Mouse (Mus musculus) frontal cortex, adult (tissue): ENCODE measurements at regions not wholly inside any gene's neighbourhood (a gene's known extent, or its start where the extent isn't known, plus 50 kb on each side); places are given as distances from the start of the nearest gene placed in this dataset.
A peak's percentile ranks its signal among the peaks of the same experiment; 100 is the strongest.

Experiments used
- ATAC-seq: cut with Nextera tagmentation; 2 replicates; pipeline ENCODE4 v1.9.2; 2017; ENCODE audit warnings: mild to moderate bottlenecking, moderate library complexity, mixed read lengths; ENCODE audit not compliant: low TSS enrichment

DNA sequence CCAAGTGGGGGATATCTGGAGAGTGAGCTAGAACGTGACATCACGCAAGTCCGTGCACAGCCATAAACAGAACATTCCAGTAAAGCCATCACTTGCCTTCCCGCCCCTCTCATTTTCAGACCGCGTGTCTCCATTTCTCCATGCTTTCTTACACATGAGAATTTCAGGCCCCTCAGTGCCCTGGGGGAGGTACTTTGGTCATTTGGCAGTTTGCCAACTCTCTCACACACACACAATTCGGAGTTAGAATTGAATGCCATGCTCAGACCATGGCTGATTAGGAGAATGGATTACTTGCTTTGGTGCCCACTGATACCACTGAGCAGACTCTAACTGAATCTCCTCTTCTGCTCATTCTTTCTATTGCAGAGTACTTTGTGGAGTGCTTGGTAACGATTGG is 400.7 kb upstream of the Id4 start:
- ATAC-seq: no peak

DNA sequence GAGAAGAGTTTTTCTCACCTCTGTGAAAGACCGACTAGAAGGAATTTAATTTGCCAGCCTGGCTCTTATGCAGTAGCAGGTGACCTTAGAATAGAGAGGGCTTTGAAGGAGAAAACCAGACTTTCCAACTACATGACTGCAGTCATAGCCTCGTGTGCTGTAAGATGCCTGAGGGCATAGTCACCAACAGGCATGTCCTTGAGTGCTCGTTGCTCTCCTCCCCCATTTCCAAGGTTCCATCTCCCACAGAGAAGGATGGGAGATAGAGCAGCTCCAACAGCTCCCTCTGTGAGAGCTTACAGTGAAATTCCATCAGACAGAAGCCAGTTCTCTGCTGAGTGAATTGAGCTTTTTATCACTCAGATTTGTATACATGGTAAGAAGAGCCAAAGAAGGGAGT is 398.1 kb upstream of the Id4 start:
- ATAC-seq: no peak

DNA sequence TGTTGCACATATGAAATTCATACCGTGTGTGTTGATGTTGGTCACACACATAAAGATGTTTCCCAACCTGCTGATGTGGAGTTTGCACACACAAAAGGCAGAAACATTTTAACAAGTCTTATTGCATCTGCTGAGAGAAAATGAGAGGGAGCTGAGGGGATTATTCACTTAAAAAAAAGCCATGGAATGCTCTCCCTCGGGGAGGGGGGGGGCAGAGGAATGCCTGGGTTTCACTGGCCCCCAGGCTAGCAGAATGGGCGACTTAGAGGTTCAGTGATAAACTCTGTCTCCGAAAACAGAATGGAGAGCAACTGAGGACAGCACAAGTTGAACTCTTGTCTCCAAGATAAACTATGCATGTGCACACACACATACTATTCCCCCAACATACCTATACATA is 392.4 kb upstream of the Id4 start:
- no peak for ATAC-seq

DNA sequence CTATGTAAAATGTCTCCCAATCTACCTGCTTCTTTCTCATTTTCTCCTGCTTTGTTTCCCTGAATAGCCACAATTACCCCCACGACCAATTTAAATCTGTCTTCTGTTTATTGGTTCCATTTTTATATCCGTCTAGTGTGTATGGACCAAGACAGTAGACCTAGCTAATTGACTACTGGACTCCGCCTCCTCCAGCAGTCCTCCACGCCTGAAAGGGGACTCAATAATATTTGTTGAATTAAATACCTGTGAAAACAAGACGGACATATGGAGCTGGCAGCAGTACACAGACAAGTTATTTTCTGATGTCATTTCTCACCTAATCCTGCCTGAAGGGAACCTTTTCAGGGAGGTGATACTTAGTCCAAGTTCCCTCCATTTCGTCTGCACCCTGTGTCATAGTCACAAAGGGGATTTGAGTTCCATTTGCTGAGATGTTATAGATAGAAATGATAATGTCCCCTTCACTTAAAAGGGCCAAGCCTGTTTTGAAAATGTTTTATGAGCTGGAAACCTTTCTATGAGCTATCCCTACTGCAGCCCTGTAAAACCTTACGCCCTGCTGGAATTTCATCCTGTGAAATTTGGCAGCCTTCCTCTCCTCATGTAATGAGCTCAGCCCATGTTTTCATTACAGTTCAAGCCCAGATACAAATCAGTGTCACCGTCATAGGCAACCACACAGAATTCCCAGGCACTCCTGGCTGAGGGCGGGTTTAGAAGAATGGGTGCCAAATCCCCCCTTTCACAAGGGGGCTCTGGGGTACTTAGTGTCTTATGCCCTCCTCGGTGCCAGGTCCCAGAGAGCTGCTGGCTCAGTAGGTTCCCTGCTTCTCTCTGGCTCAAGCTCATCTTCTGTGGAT is 391.1 kb upstream of the Id4 start:
- ATAC-seq: no peak

DNA sequence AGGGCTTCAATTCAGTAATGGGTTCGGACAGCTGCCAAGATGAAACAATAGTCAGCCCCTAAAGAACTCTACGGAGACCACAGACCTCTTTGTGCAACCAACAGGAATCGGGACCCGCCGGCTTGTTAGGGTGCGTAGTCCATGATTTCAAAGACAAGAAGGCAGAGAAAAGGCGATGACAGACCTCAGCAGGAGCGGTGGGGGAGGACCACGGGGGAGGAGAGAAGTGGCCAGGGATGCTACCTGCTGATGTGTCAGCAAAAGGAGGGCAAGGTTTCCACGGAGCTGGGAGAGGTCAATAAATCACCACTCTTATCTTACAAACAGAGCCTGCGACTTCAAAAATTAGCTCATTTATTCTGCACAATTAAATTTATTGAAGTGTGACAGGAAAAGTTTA is 388.4 kb upstream of the Id4 start:
- ATAC-seq: no peak

DNA sequence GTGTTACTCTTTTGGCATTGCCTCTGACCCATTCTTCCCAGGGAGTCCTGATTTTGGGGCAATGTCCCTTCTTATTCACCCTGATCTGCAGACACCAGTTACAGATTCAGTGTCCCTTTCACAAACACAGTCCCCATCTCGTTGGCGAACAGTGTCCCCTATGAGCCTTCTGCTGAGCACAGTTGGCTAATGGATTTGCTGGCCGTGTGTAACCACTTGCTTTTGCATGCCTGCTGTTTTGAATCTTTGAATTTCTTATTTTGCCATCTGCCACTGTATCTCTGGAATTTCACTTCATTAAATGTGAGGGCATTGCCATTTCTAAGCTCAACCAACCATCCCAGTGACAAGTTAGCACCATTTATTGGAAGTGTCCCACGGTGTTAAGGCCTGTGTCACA is 368.5 kb upstream of the Id4 start:
- no peak for ATAC-seq

DNA sequence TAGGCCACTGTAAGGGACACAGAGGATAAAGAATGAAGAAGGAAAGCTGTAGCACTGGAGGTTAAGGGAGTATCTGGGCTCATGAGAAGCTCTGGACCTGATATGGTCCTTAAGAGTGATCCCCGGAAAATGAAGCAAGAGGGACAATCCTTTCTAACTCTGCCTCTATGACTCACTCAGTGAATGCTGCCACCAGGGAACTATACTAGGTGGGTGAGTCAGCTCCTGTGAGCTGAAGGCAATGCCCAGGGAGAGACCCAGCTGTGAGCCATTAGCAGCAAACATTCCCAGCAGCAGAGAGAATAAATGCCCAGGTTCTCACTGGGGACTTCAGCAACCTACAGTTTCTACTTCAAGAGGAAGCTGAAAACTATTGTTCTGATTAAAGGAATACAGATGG is 366.7 kb upstream of the Id4 start:
- ATAC-seq: peak; percentile 95

DNA sequence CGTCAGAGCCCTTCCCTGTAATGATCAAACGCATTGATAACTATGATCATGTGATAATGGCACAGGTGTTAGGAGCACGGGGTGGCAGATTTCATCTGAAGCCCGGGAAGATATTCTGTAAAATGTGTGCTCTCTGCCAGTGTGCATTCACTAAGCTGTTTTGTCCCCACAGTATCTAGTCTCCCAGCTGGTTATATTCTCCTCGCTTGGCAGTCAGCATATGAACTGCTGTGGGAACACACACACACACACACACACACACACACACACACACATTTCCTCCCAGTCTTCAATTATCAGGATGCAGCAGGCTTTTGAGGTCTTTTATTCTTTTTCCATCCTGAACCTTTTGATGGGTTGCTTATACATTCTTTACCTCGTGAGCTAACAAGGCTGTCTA is 365.8 kb upstream of the Id4 start:
- no peak for ATAC-seq

DNA sequence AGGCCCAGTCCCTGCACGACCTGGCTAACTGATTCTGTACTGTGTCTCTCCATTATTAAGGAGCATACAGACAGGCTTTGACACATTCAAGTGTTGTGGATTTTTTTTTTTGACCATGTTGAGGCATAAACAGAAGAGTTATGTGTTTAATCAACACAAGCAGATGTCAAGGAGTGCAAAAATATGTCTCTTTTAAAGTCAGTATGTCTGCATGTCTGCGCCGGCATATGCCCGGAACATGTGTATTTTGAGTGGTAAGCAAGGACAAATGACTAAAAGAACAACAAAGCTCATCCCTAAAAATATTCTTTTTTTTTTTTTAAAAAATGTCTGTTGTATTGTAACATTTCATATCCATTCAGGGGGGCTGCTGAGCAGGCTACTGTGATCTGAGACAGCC is 364.4 kb upstream of the Id4 start:
- no peak for ATAC-seq

DNA sequence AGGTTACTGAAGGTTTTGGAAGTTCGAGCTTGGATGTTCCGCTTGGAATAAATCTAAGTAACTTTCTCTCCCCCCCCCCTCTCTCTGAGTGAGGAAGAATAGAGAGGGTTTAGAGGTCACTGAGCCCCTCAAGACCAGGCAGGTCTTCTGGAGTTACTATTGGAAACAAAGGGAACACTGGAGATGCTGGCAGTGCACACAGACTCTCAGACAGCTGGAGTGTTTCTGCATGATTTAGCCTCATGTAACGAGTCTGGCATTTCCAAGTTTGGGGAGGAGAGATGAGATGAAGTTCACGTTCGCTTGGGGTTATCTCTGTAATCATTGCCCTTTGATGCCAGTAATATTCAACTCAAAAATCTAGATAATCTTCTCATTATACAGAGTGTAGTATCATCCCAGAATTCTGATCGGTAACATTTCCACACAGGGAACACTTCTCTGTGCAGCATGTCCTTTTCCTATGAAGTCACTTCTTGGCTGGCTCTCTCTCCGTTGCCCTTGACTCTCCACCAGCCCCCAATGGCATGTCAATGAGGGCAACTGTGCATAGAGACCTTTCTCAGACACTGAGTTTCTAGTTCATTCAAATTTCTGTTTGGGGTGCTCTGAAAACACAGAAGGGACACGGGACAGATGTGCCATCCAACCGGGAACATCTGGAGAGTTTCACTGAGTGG is 351.0 kb upstream of the Id4 start:
- no peak for ATAC-seq

DNA sequence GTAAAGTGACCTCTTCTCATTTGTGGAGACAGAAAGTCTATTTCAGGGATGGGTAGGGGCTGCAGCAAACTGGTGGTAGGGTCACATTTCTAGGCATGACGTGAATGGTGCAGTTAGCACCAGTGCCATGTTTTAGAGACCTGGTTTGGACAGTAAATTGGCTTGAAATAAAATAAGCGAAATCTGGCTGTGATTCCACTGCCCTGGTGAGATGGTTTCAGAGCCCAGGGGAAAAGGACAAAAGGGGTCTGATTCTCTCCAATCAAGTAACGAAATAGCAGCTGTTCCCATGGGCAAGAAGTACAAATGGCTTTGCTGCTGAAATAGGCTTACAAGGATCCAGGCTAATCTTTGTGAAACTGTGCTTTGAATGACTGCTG is 350.5 kb upstream of the Id4 start:
- no peak for ATAC-seq

DNA sequence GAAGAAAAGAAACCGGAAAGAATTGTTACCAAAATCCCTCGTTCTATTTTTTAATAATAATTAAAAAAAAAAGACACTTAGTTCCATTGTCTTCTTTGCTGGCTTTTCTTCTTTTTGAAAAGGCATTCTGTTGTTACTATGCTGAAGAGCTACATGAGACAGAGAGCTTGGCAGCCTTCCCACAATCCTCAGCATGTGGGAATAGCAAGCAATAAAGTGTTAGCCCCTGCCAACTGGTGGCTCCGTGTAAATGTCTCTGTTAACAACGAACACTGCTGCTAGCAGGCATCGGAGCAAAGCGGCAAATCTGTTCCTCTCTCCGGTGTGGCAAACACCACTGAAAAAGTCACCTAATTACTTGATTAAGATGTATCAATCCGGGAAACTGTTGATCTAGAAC is 344.6 kb upstream of the Id4 start:
- ATAC-seq: no peak

DNA sequence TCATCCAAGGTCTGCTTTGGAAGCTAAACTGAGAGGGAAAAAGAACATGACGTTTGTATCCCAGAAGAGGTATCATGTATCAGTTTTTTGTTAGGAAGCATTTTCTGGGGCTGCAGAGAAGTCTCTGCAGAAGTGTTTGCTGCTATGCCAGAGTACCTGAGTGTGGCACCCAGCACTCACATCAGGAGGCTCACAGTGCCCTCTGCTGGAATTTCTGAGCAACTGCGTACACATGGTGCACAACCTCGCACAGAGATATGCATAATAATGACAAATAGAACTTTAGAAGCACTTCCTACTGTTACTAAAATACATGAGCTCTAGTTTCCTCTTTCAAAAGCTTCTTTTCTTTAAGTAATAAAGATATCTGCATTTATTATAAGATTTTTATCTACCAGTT is 343.7 kb upstream of the Id4 start:
- no peak for ATAC-seq

DNA sequence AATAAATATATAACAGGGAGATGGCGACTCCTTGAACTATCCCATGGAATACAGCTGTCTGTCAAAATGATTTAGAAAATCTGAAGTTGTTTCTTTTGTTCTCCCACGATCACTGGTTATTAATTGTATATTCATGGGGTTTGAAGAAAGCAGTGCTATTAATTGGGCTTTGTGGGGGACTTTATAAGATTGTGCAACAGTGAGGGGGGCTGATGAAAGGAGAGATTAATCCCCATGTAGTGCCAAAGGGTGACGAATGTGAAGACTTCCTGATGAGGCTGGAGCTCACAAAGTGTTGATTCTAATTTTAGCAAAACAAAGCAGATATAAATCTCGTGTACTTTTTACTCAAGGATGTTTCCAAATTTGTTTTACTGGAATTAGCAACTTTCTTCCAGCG is 340.0 kb upstream of the Id4 start:
- ATAC-seq: no peak

DNA sequence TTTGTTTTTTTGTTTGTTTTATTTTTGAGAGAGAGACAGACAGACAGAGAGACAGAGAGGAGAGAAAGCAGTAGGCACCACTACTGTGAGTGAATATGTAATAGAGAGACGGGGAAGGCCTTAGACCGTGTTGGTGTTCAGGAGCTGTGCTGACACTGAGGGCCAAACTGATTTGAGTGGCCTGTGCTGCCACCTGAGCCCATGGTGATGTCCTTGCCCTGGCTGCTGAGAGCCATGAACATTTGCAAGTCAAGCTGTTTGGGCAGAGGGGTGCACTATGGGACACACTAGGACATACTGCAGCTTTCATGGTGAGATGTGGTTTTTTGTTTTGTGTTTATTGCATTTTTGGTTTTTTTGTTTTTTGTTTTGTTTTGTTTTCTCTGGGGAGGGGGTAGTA is 320.3 kb upstream of the Id4 start:
- ATAC-seq: no peak

DNA sequence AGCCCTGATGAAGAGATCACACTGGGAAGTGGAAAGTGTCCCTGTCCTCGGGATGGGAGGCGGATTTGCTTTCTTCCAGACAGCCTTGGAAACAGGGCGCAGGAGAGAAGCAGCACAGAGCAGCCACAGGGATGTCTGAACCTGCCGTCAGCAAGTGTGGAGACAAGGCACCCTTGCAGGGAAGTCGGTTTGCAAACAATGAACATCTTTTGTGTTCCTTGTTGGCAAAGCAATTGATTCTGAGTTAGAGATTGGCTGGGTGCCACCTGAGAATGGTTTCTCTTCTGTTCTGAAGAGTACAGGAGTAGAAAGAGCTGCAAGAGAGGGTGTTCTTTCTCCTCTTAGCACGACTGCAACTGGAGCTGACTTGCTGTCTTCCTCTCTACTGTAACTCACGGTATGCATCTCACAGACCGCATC is 318.6 kb upstream of the Id4 start:
- ATAC-seq: peak; percentile 91

DNA sequence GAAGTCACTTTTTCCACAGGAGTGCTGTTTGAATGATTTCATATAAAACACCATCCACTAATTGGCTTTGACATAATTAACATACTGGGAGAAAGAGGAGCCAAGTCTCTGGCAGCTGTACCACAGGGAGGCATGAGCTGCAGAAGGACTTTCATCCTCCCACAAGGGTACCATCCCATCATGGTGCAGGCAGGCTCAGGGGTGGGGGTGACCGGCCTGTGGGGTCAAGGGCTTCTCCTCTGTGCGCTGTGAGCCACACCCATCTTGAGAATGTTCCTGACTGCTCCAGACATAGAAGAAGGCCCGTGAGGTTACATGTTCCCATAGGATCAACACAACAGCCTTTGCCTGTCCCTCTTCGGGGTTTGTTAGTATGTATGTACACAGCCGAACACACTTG is 317.4 kb upstream of the Id4 start:
- ATAC-seq: no peak

DNA sequence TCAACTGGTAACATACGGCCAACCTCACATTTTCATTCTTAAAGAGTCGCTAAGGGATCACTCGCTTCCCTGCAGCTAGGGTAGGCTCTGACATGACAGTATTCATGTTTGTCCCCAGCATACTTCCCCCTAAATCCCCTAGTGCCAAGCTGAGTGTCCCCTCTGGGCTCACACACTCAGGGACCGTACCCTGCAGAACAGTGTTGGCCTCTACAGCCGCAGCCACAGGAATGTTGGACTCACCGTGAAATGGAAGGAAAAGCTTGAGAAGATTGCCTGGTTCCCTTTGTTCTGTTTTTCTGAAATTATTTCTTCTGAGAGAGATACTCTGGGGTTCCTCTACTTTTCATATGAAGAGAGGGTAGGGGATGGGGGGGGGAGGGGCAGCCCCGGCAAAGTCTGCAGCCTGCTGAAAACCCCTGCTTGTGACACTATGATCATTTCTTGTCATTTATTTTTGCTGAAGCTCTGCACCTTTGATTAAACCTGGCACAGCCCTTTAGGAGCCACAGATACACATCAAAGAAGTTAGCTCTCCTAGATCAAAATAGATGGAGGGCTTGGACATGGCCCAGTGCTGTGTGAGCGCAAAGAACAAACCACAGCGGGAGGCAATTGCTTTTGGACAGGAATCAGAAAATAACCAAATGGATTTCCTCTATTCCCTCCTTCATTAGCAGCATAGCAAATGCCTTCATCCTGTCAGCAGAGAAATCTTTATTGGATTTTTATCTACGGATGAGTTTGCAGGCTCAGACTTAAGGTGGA is 312.7 kb upstream of the Id4 start:
- ATAC-seq: no peak

DNA sequence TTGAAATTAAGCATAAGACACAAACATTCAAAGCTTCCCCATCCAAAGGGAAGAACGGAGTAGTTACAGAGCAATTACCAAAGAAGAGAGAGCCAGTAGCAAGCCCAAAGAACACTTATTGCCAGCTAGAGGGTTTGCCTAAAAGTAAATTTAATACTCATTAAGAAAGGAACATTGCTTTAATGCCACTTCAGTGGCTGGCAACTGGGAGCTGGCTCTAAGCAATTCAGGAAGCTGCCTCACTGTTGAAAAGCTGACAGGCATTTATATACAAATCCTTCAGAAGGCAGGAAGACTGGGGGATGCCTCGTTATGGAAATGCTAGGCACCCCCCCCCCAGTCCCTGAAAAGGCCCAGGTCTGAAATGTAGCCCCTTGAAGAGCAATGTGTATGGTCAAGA is 310.6 kb upstream of the Id4 start:
- no peak for ATAC-seq

DNA sequence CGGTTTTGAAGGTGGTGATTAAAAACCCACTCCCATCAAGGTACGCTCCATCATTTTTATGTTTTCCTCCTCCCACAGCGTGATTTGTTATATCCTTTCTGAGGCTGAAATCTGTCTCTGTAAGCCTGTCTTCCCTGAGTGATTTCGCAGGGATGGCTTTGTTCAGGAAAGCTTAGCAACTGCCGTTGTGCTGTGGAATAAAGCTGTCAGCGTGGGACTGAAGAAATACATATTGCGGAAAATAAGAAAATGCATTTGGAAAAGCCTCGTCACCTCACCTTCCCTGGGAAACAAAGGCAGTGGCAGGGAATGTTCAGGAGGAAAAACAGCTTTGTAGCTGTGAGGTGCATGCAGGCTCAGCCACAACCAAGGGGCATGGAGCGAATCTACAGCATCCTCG is 310.0 kb upstream of the Id4 start:
- no peak for ATAC-seq

DNA sequence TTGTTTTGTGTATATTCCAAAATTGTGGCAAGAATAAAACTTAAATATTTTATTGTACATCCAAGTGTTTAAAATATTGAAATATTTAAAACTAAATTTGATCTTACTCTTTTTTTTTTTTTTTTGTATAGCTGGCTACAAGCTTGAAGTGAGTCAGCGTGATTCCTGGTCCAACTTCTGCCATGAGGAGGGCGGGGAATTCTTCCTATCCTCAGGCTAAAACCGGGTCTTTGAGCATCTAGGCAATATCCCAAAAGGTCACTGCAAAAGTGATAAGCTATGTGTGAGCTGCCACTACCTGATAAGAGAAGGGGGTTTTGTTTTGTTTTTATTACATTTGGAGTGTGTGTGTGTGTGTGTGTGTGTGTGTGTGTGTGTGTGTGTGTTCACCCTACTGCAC is 308.1 kb upstream of the Id4 start:
- ATAC-seq: no peak

DNA sequence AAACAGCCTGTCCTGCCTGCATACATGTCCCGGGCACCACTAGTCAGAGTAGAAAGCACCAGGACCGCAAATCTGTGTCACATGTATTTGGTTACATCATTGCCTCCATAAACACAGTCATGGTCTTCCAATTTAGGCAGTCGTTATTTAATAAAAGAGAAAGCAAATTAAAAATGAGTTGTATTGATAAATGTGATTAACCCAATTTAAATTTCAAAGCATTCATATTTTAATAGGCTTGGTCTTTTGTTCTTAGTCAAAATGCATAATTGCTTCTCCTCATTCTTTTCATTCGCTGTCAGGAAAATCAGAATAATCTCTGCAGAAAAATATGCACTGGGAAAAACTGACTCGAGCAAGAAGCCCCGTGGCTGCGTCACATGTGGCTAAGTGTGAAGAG is 307.3 kb upstream of the Id4 start:
- ATAC-seq: no peak

DNA sequence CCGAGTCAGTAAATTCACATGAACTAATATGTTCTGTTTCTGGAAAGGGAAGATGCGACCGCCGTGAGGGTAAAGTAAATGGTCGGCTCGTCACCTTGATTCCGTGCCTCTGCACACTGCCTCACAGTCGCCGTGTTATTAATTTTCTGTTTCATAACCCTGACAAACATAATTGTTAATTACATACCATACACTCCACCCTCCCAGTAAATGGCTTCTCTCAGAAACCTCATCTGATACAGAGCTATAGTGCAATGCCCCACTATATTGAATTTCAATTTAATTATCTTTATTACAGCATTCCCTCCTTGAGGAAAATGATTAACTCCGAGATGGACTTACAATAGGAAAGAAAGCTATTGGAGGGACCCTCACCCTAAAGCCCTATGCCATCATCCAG is 305.5 kb upstream of the Id4 start:
- no peak for ATAC-seq
